Mouse (Mus musculus) midbrain, embryonic 15.5 days (tissue): ENCODE results near the gene Caprin2. TPM values are rescaled to one million over a fixed set of nuclear protein-coding genes. Genes with fewer than 3 reads are reported as not detected.
"Not testable (repeated sequence)": the region's sequence is repeated elsewhere in the genome, so short reads cannot be mapped to it uniquely, and the experiment has no call there.

Source experiments
- ATAC-seq: fragments of 200-750 bp; cut with Nextera tagmentation; replicated peaks from 2 replicates; pipeline ENCODE4 v1.8.0; 2017; ENCODE audit warnings: moderate TSS enrichment
- H3K27ac ChIP-seq: fragments of 300-500 bp; sonication (generic); 2 replicates; pipeline ENCODE4 v1.5.1; 2015; ENCODE audit warnings: mild to moderate bottlenecking, inconsistent platforms
- H3K27me3 ChIP-seq: fragments of 300-500 bp; sonication (generic); replicated peaks from 2 replicates; pipeline ENCODE4 v1.6.1; 2015; ENCODE audit warnings: inconsistent platforms
- H3K36me3 ChIP-seq: fragments of 300-500 bp; sonication (generic); replicated peaks from 2 replicates; pipeline ENCODE4 v1.6.1; 2015; ENCODE audit warnings: inconsistent platforms
- H3K4me1 ChIP-seq: fragments of 300-500 bp; sonication (generic); 2 replicates; pipeline ENCODE4 v1.6.1; 2015; ENCODE audit warnings: inconsistent platforms
- H3K4me2 ChIP-seq: fragments of 300-500 bp; sonication (generic); 2 replicates; pipeline ENCODE4 v1.6.1; 2015; ENCODE audit warnings: inconsistent platforms, mild to moderate bottlenecking, moderate library complexity
- H3K4me3 ChIP-seq: fragments of 300-500 bp; sonication (generic); 2 replicates; pipeline ENCODE4 v1.5.1; 2015; ENCODE audit warnings: mild to moderate bottlenecking, inconsistent platforms
- H3K9ac ChIP-seq: fragments of 300-500 bp; sonication (generic); 2 replicates; pipeline ENCODE4 v1.6.1; 2015; ENCODE audit warnings: mild to moderate bottlenecking, inconsistent platforms
- H3K9me3 ChIP-seq: fragments of 300-500 bp; sonication (generic); 2 replicates; pipeline ENCODE4 v1.6.1; 2016; ENCODE audit warnings: inconsistent platforms
- WGBS: fragments of 180-500 bp; shearing (Covaris S2); methylation state at CpG from one replicate; pipeline ENCODE4 v1.1.7; 2015; ENCODE audit warnings: mixed read lengths; 5-methylcytosine and 5-hydroxymethylcytosine counted together
- polyA plus RNA-seq: library from polyadenylated mRNA; unstranded; fragments of >200 nt; fragmentation: Nextera tagmentation; extraction: Ambion mirVana; gene quantifications from 2 replicates; pipeline ENCODE4 v1.2.1, GENCODE M21; 2015

The Caprin2 gene
- polyA plus RNA-seq, 1 experiment from 2014 or later = 14.2 TPM

GRCm38 (mm10) chr6:148916817-148917216 is 20.8 kb upstream of the Caprin2 start:
- ATAC-seq = no peak
- Histone ChIP-seq H3K9me3 (no peaks in the 10 kb centered on the region), H3K27ac (no peak overlapping the region), H3K27me3 (no peaks in the 10 kb centered on the region), H3K36me3 (no peaks in the 10 kb centered on the region), H3K4me2 (no peak overlapping the region), H3K9ac (no peak overlapping the region), H3K4me1 (no peaks in the 10 kb centered on the region), H3K4me3 (no peak overlapping the region)
- WGBS = 38% methylated on average over 3 of the region's 3 CpGs

DNA sequence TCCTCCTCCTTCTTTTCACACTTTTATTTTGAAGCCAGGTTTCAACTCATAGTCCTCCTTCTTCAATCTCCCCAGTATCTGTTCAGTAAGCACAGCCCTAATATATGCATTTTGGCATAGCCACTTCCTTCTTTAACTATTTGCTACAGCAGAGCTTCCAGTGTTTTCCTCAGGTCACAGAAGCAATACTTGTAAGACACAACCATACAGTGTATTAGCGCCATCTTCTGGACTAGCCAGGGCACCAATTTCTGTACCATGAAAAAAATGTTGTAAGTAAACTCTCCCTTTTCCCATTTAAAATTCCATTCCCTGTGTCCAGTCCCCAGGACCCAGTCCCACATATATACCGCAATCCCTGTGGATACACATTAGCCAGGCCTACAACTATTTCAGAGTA is 17.9 kb upstream of the Caprin2 start:
- no peaks in the 10 kb centered on the region for H3K9me3 ChIP-seq
- no peak overlapping the region for H3K9ac ChIP-seq
- WGBS = 12% methylated on average over 2 of the region's 2 CpGs
- H3K36me3 ChIP-seq = no peaks in the 10 kb centered on the region
- no peak overlapping the region for H3K4me2 ChIP-seq
- no peaks in the 10 kb centered on the region for H3K4me1 ChIP-seq
- no peak overlapping the region for H3K4me3 ChIP-seq
- H3K27me3 ChIP-seq = no peaks in the 10 kb centered on the region
- ATAC-seq = peak; percentile 69
- H3K27ac ChIP-seq = no peak overlapping the region

GRCm38 (mm10) chr6:148911906-148912305 is 15.9 kb upstream of the Caprin2 start:
- H3K27me3 ChIP-seq, H3K36me3 ChIP-seq, H3K9ac ChIP-seq, H3K27ac ChIP-seq, H3K4me3 ChIP-seq, H3K4me1 ChIP-seq, H3K4me2 ChIP-seq, H3K9me3 ChIP-seq, ATAC-seq: not testable (repeated sequence)
- 87% methylated on average over 8 of the region's 8 CpGs for WGBS

GRCm38 (mm10) chr6:148906958-148907357 is 10.9 kb upstream of the Caprin2 start:
- no peaks in the 10 kb centered on the region for H3K36me3 ChIP-seq
- H3K9me3 ChIP-seq = no peaks in the 10 kb centered on the region
- no peaks in the 10 kb centered on the region for H3K4me1 ChIP-seq
- no peak overlapping the region for H3K27ac ChIP-seq
- ATAC-seq = no peak
- H3K4me3 ChIP-seq = no peak overlapping the region
- no peaks in the 10 kb centered on the region for H3K27me3 ChIP-seq
- 95% methylated on average over 9 of the region's 9 CpGs for WGBS
- no peak overlapping the region for H3K9ac ChIP-seq
- H3K4me2 ChIP-seq = no peak overlapping the region

DNA sequence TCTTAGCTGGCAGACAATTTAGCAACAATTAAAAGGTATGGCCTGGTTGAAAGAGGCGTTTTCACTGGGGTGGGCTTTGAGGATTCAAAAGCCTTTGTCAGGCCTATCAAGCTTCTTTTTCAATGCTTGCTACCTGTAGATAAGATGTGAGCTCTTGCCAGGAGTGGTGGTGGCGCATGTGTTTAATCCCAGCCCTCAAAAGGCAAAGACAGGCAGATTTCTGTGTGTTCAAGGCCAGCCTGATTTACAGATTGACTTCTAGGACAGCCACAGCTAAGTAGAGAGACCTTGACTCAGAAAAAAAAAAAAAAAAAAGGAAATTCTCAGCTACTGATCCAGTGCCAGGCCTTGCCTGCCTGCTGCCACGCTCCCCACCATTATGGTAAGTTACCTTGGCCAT is 6.7 kb upstream of the Caprin2 start:
- no peak overlapping the region for H3K9ac ChIP-seq
- ATAC-seq = no peak

DNA sequence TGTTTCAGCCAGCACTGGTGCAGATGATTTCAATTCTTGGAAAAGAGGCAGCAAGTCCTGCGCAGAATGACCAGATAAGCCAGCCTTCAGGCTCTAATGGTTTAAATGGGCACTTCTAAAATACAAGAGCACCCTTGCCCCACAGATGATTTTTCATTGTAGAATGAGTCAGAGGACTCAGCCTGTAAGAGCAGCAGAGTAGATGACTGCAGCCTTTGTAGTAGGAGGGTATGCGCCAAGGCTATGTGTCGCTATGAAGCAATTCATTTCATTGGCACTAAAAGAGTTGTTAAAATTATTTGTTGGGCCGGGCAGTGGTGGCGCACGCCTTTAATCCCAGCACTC is 442 bp upstream of the Caprin2 start:
- ATAC-seq = peak; percentile 61
- no peaks in the 10 kb centered on the region for H3K9me3 ChIP-seq
- WGBS = 52% methylated on average over 6 of the region's 6 CpGs
- peak overlapping the region; percentile 74 for H3K9ac ChIP-seq
- no peaks in the 10 kb centered on the region for H3K27me3 ChIP-seq
- peak overlapping the region; percentile 82 for H3K4me2 ChIP-seq
- peaks cover 10% of the 10 kb centered on the region for H3K4me1 ChIP-seq
- H3K27ac ChIP-seq = peak overlapping the region; percentile 92
- H3K4me3 ChIP-seq = peak overlapping the region; percentile 74
- no peaks in the 10 kb centered on the region for H3K36me3 ChIP-seq

More for the DNA sequence above, 6.7 kb upstream of the Caprin2 start:
- no peaks in the 10 kb centered on the region for H3K9me3 ChIP-seq
- no peak overlapping the region for H3K4me2 ChIP-seq
- H3K27ac ChIP-seq = no peak overlapping the region
- no peak overlapping the region for H3K4me3 ChIP-seq
- no peaks in the 10 kb centered on the region for H3K27me3 ChIP-seq
- 72% methylated on average over 3 of the region's 3 CpGs for WGBS
- no peaks in the 10 kb centered on the region for H3K4me1 ChIP-seq
- no peaks in the 10 kb centered on the region for H3K36me3 ChIP-seq

DNA sequence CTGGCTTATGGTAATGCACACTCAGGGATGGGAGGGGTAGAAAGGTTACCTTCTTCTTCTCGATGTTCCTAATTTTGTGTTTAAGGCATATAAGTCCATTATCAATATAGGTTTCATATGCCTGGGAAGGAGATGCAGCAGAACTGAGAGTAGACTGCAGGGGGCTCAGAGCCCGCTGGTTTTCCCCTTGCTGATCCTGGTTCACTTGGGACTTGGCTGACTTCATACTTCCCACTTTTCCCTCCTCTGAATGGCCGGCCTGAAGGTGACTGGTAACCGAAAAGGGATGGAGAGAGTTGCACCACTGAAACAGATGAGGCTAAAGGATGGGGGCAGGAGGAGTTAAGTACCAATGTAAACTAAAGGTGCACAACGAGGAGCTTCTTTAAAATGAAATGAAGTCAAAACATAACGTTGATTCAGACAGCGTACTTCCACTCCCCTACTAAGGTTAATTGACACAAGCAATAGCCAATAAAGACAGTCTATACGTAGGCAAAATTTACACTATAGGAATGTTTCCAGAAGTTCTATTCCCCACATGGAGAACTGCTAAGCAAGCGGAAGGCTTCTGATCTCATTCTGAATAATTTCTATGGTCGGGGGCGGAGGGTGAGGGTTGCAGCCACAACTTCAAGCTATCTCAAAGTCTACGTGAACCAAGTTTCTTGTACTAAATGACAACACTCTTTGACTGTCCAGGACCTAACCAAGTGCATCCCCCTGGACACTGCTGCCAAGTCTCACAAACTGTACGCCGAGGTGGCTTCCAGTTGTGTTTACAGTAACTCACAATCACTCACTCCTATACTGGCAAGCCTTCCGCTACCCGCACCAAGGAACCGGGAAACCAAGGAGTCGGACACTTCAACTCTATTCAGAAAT is 907 bp downstream of the Caprin2 start:
- Histone ChIP-seq H3K27ac (peak overlapping the region; percentile 92), H3K4me3 (peak overlapping the region; percentile 74), H3K27me3 (no peaks in the 10 kb centered on the region), H3K9me3 (no peaks in the 10 kb centered on the region), H3K9ac (peak overlapping the region; percentile 74), H3K4me2 (peak overlapping the region; percentile 82), H3K36me3 (no peaks in the 10 kb centered on the region), H3K4me1 (peaks cover 10% of the 10 kb centered on the region)
- no peak; the same call in 1 of the 2 replicates for ATAC-seq
- 16% methylated on average over 18 of the region's 18 CpGs for WGBS

DNA sequence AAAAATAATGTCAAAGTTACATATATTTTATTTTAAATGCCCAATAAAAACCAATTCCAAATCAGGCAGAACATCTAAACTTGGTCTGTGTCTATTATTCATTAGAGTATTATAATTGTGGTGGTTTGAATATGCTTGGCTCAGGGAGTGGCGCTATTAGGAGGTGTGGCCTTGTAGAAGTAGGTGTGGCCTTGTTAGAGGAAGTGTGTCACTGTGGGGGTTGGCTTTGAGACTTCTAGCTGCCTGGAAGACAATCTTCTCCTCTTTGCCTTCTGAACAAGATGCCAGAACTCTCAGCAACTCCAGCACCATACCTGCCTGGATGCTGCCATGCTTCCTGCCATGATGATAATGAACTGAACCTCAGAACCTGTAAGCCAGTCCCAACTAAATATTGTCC is 22.1 kb downstream of the Caprin2 start:
- Histone ChIP-seq H3K4me2 (no peak overlapping the region), H3K9ac (no peak overlapping the region), H3K9me3 (no peaks in the 10 kb centered on the region), H3K36me3 (no peaks in the 10 kb centered on the region), H3K4me3 (no peak overlapping the region), H3K4me1 (no peaks in the 10 kb centered on the region), H3K27me3 (no peaks in the 10 kb centered on the region), H3K27ac (no peak overlapping the region)
- ATAC-seq = no peak
- WGBS = 87% methylated on average over 1 of the region's 1 CpGs

DNA sequence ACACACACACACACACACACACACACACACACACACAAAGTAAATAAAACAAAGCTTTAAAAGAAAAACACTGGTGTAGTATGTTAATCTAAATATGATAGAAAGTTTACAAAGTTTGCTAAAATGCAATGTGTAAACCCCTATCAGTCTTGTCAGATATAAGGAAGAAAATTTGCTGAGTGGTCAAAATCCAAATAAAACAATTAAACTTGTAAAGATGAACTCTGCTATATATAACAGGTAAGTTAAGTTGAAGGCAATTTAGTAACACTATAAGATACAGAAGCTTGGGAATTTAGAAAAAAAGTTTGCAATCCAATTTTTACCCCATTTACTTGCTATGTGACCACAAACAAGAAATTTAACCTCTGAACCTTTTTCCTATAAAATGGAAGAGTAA is 50.4 kb downstream of the Caprin2 start:
- Histone ChIP-seq H3K4me3 (no peak overlapping the region), H3K27me3 (no peaks in the 10 kb centered on the region)

GRCm38 (mm10) chr6:148841760-148842159 is 54.3 kb downstream of the Caprin2 start:
- ATAC-seq = no peak
- WGBS = 95% methylated on average over 1 of the region's 1 CpGs
- Histone ChIP-seq H3K4me1 (no peaks in the 10 kb centered on the region), H3K27me3 (no peaks in the 10 kb centered on the region), H3K36me3 (no peaks in the 10 kb centered on the region), H3K27ac (no peak overlapping the region), H3K9me3 (no peaks in the 10 kb centered on the region), H3K9ac (no peak overlapping the region), H3K4me3 (no peak overlapping the region), H3K4me2 (no peak overlapping the region)

More for the DNA sequence above, 50.4 kb downstream of the Caprin2 start:
- Histone ChIP-seq H3K9me3 (no peaks in the 10 kb centered on the region), H3K4me1 (no peaks in the 10 kb centered on the region), H3K4me2 (no peak overlapping the region), H3K9ac (no peak overlapping the region), H3K27ac (no peak overlapping the region), H3K36me3 (no peaks in the 10 kb centered on the region)
- ATAC-seq = no peak

DNA sequence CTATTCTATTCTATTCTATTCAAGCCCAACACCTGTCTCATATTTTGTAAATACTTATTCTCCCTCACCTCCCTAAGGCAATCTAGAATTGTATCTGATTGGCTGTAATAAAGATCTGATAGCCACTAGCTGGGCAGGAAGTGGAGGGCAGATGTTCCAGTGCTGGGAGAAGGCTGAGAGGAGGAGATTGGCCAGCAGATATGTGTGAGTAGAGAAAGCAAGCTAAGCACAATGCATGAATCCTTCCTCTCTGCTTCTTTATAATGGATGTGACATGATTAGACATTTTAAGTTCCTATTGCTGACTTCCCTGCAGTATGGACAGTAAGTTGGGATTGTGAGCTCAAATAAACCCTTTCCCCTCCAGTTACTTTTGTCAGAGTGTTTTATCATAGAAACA is 57.6 kb downstream of the Caprin2 start:
- Histone ChIP-seq H3K4me2 (no peak overlapping the region), H3K9ac (no peak overlapping the region), H3K27me3 (no peaks in the 10 kb centered on the region), H3K36me3 (no peaks in the 10 kb centered on the region), H3K27ac (no peak overlapping the region), H3K9me3 (no peaks in the 10 kb centered on the region), H3K4me1 (no peaks in the 10 kb centered on the region), H3K4me3 (no peak overlapping the region)
- ATAC-seq = no peak

- Histone ChIP-seq H3K4me2 (peak overlapping the region; percentile 89), H3K9ac (no peak overlapping the region), H3K27ac (no peak overlapping the region), H3K4me1 (peaks cover 16% of the 10 kb centered on the region), H3K4me3 (peak overlapping the region; percentile 78), H3K27me3 (no peaks in the 10 kb centered on the region), H3K36me3 (no peaks in the 10 kb centered on the region), H3K9me3 (no peaks in the 10 kb centered on the region)
- ATAC-seq = no peak
- 27% methylated on average over 3 of the region's 3 CpGs for WGBS
Measured at GRCm38 (mm10) chr6:148831728-148832121, 64.3 kb downstream of the Caprin2 start.
